Mouse (Mus musculus) C3H10T1/2 (cell line): ENCODE results near the gene Plcz1. TPM values are rescaled to one million over a fixed set of nuclear protein-coding genes. Genes with fewer than 3 reads are reported as not detected.

Experiments used
- polyA plus RNA-seq, 2 experiments: library from polyadenylated mRNA; unstranded; fragments of >200 nt; fragmentation: generic; extraction: Trizol; gene quantifications; one replicate each; pipeline ENCODE4 v1.2.1; 2012; ENCODE audit warnings: missing spikeins in 2 of 2

The Plcz1 gene
- not detected for polyA plus RNA-seq

DNA sequence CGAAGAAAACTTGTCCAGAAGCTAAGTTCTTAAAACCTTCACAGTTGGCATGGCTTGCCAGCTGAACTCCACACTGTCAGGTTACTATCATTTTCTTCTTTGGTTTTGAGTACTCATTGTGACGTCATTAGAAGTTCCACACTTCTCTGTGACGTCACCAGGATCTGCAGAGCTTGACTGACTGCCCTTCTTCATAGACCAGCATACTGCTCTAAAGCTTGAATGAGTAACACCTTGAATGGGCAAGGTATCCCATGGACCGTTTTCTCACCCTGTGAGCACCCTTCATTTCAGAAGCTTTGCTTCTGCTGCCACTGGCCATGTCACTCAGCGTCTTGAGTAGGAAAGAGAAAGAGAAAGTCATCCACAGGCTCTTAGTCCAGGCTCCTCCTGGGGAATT, at the start of gene Plcz1:
Gene Plcz1, minus strand, starts transcription at position 101 of the 400 bp plus-strand sequence.

DNA sequence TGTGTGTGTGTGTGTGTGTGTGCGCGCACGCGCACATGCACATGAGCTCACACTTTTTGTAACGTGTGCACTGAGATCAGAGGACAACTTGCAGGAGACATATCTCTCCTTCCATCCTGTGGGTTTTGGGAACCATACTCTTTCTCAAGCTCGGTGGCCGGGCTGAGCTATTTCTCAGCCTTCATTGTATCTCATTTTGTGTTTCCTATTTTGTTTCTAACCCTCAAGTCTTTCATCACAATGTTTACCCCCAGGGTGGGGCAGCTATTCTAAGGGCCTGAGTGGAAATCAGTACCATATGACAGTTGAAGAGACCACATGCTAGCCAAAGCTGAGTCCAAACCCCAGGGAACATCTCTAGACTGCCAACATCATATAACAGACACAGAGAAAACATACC, 305 bp downstream of the Plcz1 start, which contains the start of gene Capza3:
Gene Capza3, plus strand, starts transcription at position 301 of the 400 bp plus-strand sequence.

Other genes starting within 250 kb of the Plcz1 start
- not detected for gene Capza3, start 205 bp downstream of the Plcz1 start, polyA plus RNA-seq